Mouse (Mus musculus): ENCODE measurements around the gene Itga2b. TPM values are rescaled to one million over a fixed set of nuclear protein-coding genes. Genes with fewer than 3 reads are reported as not detected.

Gene Itga2b
- 4.1 and 9.6 TPM in 2 replicates for polyA plus RNA-seq (2015; fragmentation: Nextera tagmentation; extraction: Ambion mirVana)

DNA sequence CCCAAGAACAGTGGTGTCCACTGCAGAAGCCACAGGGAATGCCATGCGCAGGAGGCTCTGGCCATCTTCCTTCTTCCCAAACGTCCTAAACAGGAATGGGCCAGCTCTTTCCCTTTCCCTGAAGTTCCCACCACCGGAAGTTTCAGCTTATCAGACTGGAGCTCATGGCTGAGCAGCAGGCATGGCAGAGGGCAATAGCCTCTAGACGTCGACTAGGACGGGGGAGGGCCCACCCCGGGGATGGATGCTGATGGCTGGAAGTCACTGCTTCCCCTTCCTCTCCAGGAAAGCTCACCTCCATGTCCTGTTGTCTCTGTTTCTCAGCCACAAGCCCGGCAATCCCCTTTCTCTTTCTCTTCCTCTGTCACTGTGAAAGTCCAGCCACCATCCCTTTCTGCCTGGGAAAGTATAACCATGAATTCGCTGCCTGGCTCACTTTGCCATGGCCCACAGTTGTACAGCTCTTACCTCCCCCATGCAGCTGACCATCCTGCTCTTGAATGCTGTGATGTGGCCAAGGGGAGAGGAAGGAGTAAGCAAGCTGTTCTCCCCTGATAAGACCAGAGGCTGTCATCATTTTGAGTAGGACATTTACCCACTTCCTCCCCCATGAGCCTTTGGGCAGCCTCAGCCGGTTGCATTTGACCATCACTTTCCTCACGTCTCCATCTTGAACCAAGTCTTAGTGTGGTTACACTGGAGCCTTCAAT lies at the start of gene Itga2b:
Gene Itga2b, minus strand, starts transcription at position 475 of the 710 bp plus-strand sequence.

DNA sequence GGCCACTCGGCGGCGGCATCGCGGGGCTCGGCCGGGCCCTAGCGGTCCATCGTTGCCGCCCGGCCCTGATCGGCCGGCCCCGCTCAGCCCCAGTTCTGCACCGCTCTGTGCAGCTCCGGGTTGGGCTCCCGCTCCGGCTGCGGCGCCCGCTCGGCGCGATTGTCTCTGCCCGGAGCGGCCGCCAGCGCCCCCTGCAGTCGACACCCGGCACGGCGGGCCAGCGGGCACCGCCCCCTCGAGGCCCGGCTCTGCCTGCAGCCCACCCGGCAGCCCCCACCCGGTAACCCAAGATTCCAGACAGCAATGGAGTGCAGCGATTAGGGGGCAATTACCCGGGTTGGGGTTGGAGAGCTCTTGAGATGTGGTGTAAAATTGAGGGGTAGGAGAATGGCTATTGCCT lies 22.4 kb downstream of the Itga2b start, which contains the start of gene Fam171a2:
Gene Fam171a2, minus strand, starts transcription at position 186 of the 400 bp plus-strand sequence.

DNA sequence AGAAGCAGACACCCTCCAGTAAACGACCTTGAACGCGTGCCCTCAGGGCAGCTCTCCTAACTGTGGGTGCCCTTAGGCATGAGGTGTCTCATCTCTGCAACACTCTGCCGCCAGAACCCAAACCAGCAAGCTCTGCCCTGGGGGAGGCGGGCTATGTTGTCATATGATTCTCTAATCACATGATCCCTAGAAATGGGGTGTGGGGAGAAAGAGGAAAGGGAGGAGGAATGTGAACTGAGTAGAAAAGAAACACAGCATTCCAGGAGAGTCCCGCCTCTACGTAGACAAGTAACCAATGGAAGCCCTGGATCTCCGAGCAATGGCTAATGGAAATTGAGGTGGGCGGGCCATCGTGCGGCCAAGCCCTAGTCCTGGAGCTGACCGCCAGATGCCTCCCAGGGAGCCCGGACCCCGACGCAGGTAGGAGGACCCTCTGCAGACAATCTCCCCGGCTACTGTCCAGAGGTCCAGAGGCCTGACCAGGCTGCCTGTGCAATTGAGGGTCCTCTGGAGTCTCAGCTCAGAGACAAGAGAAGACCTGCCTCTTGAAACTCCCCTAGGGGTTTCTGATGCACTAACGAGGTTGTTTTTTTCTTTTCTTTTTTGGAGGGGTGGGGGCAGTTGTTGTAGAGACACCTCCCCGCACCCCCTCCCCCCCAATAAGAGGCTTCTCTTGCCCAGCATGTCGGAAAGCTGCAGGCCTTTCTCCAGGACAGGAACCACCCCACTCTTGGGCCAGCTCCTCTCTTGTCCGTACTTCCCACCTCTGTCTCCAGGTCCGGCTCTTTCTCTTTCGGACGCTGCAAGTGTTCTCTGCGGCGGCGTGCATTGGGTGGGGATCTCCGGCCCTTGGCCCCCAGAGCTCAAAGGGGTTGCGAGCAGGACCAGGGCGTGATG lies 39.6 kb downstream of the Itga2b start, which contains the start of gene Grn:
Gene Grn, plus strand, starts transcription at position 195 of the 897 bp plus-strand sequence.

DNA sequence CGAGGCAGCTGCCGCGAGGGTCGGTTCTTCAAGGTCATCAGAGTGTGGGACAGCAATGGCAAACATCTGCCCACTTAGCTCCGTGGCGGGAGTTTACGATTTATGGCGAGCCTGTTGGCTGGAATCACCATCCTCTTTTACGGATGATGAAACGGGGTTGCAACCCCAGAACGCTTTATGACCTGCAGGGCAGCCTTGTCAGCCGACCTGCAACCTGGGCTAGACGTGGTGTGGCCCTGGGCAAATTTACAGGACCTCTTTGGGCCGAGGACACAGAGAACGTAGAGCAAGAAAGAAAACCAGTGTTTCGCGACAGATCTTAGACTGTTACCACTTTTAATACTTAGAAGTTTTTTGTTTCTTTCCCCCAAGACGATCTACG lies 62.1 kb downstream of the Itga2b start, which contains the start of gene Slc25a39:
Gene Slc25a39, minus strand, starts transcription at position 113 of the 382 bp plus-strand sequence.

Small RNA genes within 50 kb of the gene (microRNA-seq; reads per million reads assigned to microRNA genes)
- gene Mir6930, result not detected

Other genes starting within 250 kb of the Itga2b start
- gene Hdac5, start 240.0 kb downstream of the Itga2b start, polyA plus RNA-seq (2015; fragmentation: Nextera tagmentation; extraction: Ambion mirVana), result 27.9 and 31.5 TPM in 2 replicates
- 2.9 and 3.0 TPM in 2 replicates for gene BC030867, start 221.2 kb downstream of the Itga2b start, polyA plus RNA-seq (2015; fragmentation: Nextera tagmentation; extraction: Ambion mirVana)
- not detected in 2 replicates for gene Asb16, start 201.4 kb downstream of the Itga2b start, polyA plus RNA-seq (2015; fragmentation: Nextera tagmentation; extraction: Ambion mirVana)
- gene Tmub2, start 185.2 kb downstream of the Itga2b start, polyA plus RNA-seq (2015; fragmentation: Nextera tagmentation; extraction: Ambion mirVana), result 26.6 and 32.6 TPM in 2 replicates
- 7.1 and 7.5 TPM in 2 replicates for gene Atxn7l3, start 173.5 kb downstream of the Itga2b start, polyA plus RNA-seq (2015; fragmentation: Nextera tagmentation; extraction: Ambion mirVana)
- 38.5 and 48.7 TPM in 2 replicates for gene Ubtf, start 150.4 kb downstream of the Itga2b start, polyA plus RNA-seq (2015; fragmentation: Nextera tagmentation; extraction: Ambion mirVana)
- gene Slc4a1, start 103.9 kb downstream of the Itga2b start, polyA plus RNA-seq (2015; fragmentation: Nextera tagmentation; extraction: Ambion mirVana), result 1.1 and 2.6 TPM in 2 replicates
- gene Rundc3a, start 76.7 kb downstream of the Itga2b start, polyA plus RNA-seq (2015; fragmentation: Nextera tagmentation; extraction: Ambion mirVana), result 1.00 and 1.1 TPM in 2 replicates
- 129 and 150 TPM in 2 replicates for gene Slc25a39, start 62.2 kb downstream of the Itga2b start, polyA plus RNA-seq (2015; fragmentation: Nextera tagmentation; extraction: Ambion mirVana)
- gene Grn, start 39.8 kb downstream of the Itga2b start, polyA plus RNA-seq (2015; fragmentation: Nextera tagmentation; extraction: Ambion mirVana), result 269 and 325 TPM in 2 replicates
- 1.9 and 2.3 TPM in 2 replicates for gene Fam171a2, start 22.4 kb downstream of the Itga2b start, polyA plus RNA-seq (2015; fragmentation: Nextera tagmentation; extraction: Ambion mirVana)
- gene Gpatch8, start 86.3 kb upstream of the Itga2b start, polyA plus RNA-seq (2015; fragmentation: Nextera tagmentation; extraction: Ambion mirVana), result 20.4 and 21.3 TPM in 2 replicates
- gene Gm11627, start 109.3 kb upstream of the Itga2b start, polyA plus RNA-seq (2015; fragmentation: Nextera tagmentation; extraction: Ambion mirVana), result 79.0 and 84.2 TPM in 2 replicates
- 29.2 and 37.8 TPM in 2 replicates for gene Fzd2, start 134.3 kb upstream of the Itga2b start, polyA plus RNA-seq (2015; fragmentation: Nextera tagmentation; extraction: Ambion mirVana)
- gene Meioc, start 193.6 kb upstream of the Itga2b start, polyA plus RNA-seq (2015; fragmentation: Nextera tagmentation; extraction: Ambion mirVana), result 0.10 and 0.26 TPM in 2 replicates
- 17.4 and 22.5 TPM in 2 replicates for gene Ccdc43, start 227.7 kb upstream of the Itga2b start, polyA plus RNA-seq (2015; fragmentation: Nextera tagmentation; extraction: Ambion mirVana)

Measured in urinary bladder, postnatal 0 days (tissue).